Mouse (Mus musculus) CH12.LX (cell line): ENCODE results near the gene Pcna. TPM values are rescaled to one million over a fixed set of nuclear protein-coding genes. Genes with fewer than 3 reads are reported as not detected.

Experiments
- DNase-seq: peaks from one replicate; pipeline ENCODE4 v3.0.0-alpha.2; 2013; ENCODE audit errors: extremely low read depth
- H3K27ac ChIP-seq: 2 replicates; pipeline ENCODE4 v1.5.1; 2012; ENCODE audit warnings: low read depth, mild to moderate bottlenecking, control low read depth, moderate library complexity; ENCODE audit not compliant: insufficient read depth
- H3K27me3 ChIP-seq: replicated peaks from 2 replicates; pipeline ENCODE3; 2012; ENCODE audit warnings: inconsistent platforms
- H3K36me3 ChIP-seq, 2 experiments: replicated peaks in 1 of 2; 2 replicates each; pipeline versions ENCODE3 to v1.6.1; 2012; ENCODE audit warnings: inconsistent platforms in 1 of 2, low read length in 1 of 2, mild to moderate bottlenecking in 1 of 2, mixed read lengths in 1 of 2, moderate library complexity in 1 of 2; ENCODE audit not compliant: control insufficient read depth in 1 of 2, insufficient read depth in 1 of 2
- H3K4me1 ChIP-seq, 2 experiments: 2 replicates each; pipeline ENCODE4 v1.6.1; 2012; ENCODE audit warnings: inconsistent platforms in 1 of 2, moderate library complexity in 1 of 2; ENCODE audit not compliant: insufficient read depth in 2 of 2, control insufficient read depth in 1 of 2
- H3K4me2 ChIP-seq: 2 replicates; pipeline ENCODE4 v1.6.1; 2012; ENCODE audit warnings: low read depth, mild to moderate bottlenecking, control low read depth; ENCODE audit not compliant: poor library complexity, insufficient read depth, severe bottlenecking
- H3K4me3 ChIP-seq, 3 experiments: fragments of 150-350 bp in 1 of 3; sonication (generic) in 1 of 3; replicated peaks in 1 of 3; 2 replicates each; pipeline versions ENCODE3 to v1.5.1; 2011 to 2012; ENCODE audit warnings: low read depth in 2 of 3, low read length in 2 of 3, mild to moderate bottlenecking in 2 of 3, moderate library complexity in 2 of 3, control low read depth in 1 of 3, improper control_type of control experiment in 1 of 3, inconsistent platforms in 1 of 3, mixed read lengths in 1 of 3; ENCODE audit not compliant: poor library complexity in 1 of 3
- H3K79me2 ChIP-seq: replicated peaks from 2 replicates; pipeline ENCODE4 v1.6.1; 2012; ENCODE audit warnings: mild to moderate bottlenecking, moderate library complexity; ENCODE audit not compliant: control insufficient read depth, poor library complexity, insufficient read depth, severe bottlenecking; ENCODE audit errors: extremely low read depth
- H3K9ac ChIP-seq: 2 replicates; pipeline ENCODE4 v1.6.1; 2012; ENCODE audit warnings: low read depth, mild to moderate bottlenecking, control low read depth, moderate library complexity; ENCODE audit not compliant: insufficient read depth
- H3K9me3 ChIP-seq: replicated peaks from 2 replicates; pipeline ENCODE3; 2012; ENCODE audit warnings: low read length, inconsistent platforms, mixed read lengths
- BHLHE40 ChIP-seq: IDR thresholded peaks from 2 replicates; pipeline ENCODE4 v1.6.1; 2011; ENCODE audit warnings: mild to moderate bottlenecking, low read depth, low read length, improper control_type of control experiment
- CHD1 ChIP-seq: IDR thresholded peaks from 2 replicates; pipeline ENCODE4 v1.6.1; 2012; ENCODE audit warnings: low read depth, low read length, improper control_type of control experiment, inconsistent platforms
- CHD2 ChIP-seq: IDR thresholded peaks from 2 replicates; pipeline ENCODE4 v1.6.1; 2011; ENCODE audit warnings: low read length, improper control_type of control experiment
- EP300 ChIP-seq: IDR thresholded peaks from 2 replicates; pipeline ENCODE4 v1.6.1; 2011; ENCODE audit warnings: low read length, improper control_type of control experiment
- HCFC1 ChIP-seq: IDR thresholded peaks from 2 replicates; pipeline ENCODE4 v1.6.1; 2012; ENCODE audit warnings: low read depth, mild to moderate bottlenecking, inconsistent platforms, low read length, improper control_type of control experiment
- IRF4 ChIP-seq: IDR thresholded peaks from 2 replicates; pipeline ENCODE4 v1.6.1; 2014; ENCODE audit warnings: low read depth, mild to moderate bottlenecking, inconsistent platforms, low read length, improper control_type of control experiment
- JUN ChIP-seq: IDR thresholded peaks from 2 replicates; pipeline ENCODE4 v1.6.1; 2011; ENCODE audit warnings: low read depth, mild to moderate bottlenecking, low read length, improper control_type of control experiment, moderate library complexity; ENCODE audit not compliant: insufficient read depth
- KAT2A ChIP-seq: IDR thresholded peaks from 2 replicates; pipeline ENCODE4 v1.6.1; 2012; ENCODE audit warnings: low read length, improper control_type of control experiment, inconsistent platforms; ENCODE audit not compliant: insufficient replicate concordance
- MAFK ChIP-seq: IDR thresholded peaks from 2 replicates; pipeline ENCODE4 v1.6.1; 2011; ENCODE audit warnings: low read length, improper control_type of control experiment; ENCODE audit not compliant: insufficient replicate concordance
- MAX ChIP-seq: IDR thresholded peaks from 2 replicates; pipeline ENCODE4 v1.6.1; 2011; ENCODE audit warnings: low read length, improper control_type of control experiment
- MAZ ChIP-seq: IDR thresholded peaks from 2 replicates; pipeline ENCODE4 v1.6.1; 2012; ENCODE audit warnings: low read depth, mild to moderate bottlenecking, inconsistent platforms, low read length, improper control_type of control experiment, moderate library complexity
- MEF2A ChIP-seq: IDR thresholded peaks from 2 replicates; pipeline ENCODE4 v1.6.1; 2014; ENCODE audit warnings: low read depth, mild to moderate bottlenecking, inconsistent platforms, low read length, improper control_type of control experiment, borderline replicate concordance
- MYC ChIP-seq: IDR thresholded peaks from 2 replicates; pipeline ENCODE4 v1.6.1; 2011; ENCODE audit warnings: low read depth, mild to moderate bottlenecking, improper control_type of control experiment, low read length
- NRF1 ChIP-seq: IDR thresholded peaks from 2 replicates; pipeline ENCODE4 v1.6.1; 2014; ENCODE audit warnings: low read depth, mild to moderate bottlenecking, inconsistent platforms, low read length, improper control_type of control experiment, moderate library complexity
- POLR2A ChIP-seq: IDR thresholded peaks from 2 replicates; pipeline ENCODE4 v1.6.1; 2011; ENCODE audit warnings: low read depth, mild to moderate bottlenecking, improper control_type of control experiment, low read length
- POLR2AphosphoS2 ChIP-seq: IDR thresholded peaks from 2 replicates; pipeline ENCODE4 v1.6.1; 2011; ENCODE audit warnings: low read depth, low read length, improper control_type of control experiment
- SIN3A ChIP-seq: IDR thresholded peaks from 2 replicates; pipeline ENCODE4 v1.6.1; 2012; ENCODE audit warnings: low read length, improper control_type of control experiment, inconsistent platforms
- SMC3 ChIP-seq: IDR thresholded peaks from 2 replicates; pipeline ENCODE4 v1.6.1; 2011; ENCODE audit warnings: low read depth, low read length, improper control_type of control experiment
- TBP ChIP-seq: conservative IDR thresholded peaks from 2 replicates; pipeline ENCODE4 v1.6.1; 2011; ENCODE audit warnings: low read depth, low read length, improper control_type of control experiment
- TCF12 ChIP-seq: IDR thresholded peaks from 2 replicates; pipeline ENCODE4 v1.6.1; 2014; ENCODE audit warnings: low read depth, mild to moderate bottlenecking, inconsistent platforms, low read length, improper control_type of control experiment
- UBTF ChIP-seq: IDR thresholded peaks from 2 replicates; pipeline ENCODE4 v1.6.1; 2012; ENCODE audit warnings: low read depth, mild to moderate bottlenecking, inconsistent platforms, low read length, improper control_type of control experiment, moderate library complexity
- ZC3H11A ChIP-seq: IDR thresholded peaks from 2 replicates; pipeline ENCODE4 v1.6.1; 2012; ENCODE audit warnings: low read depth, mild to moderate bottlenecking, inconsistent platforms, low read length, improper control_type of control experiment
- dilution Hi-C: fragments of 300-500 bp; cut with MboI; formaldehyde crosslinking; loops from 2 replicates; pipeline ENCODE4 v1.14.3; 2020; ENCODE audit warnings: low sequenced_read_pairs; ENCODE audit not compliant: extremely low pct_unique_long_range_greater_than_20kb, extremely low pct_ligation_motif_present
- in situ Hi-C: fragments of 300-500 bp; cut with MboI; formaldehyde crosslinking; loops from 3 replicates; pipeline ENCODE4 v1.14.3; 2019; ENCODE audit warnings: low sequenced_read_pairs, low pct_ligation_motif_present, low pct_unique_long_range_greater_than_20kb, mixed read lengths
- polyA plus RNA-seq: library from polyadenylated mRNA; unstranded; fragments of >175 nt; gene quantifications from 2 replicates; pipeline ENCODE4 v1.2.1, GENCODE M21; 2012; ENCODE audit warnings: low read depth; ENCODE audit not compliant: insufficient read length
- total RNA-seq, 2 experiments: library from RNA; depleted of rRNA; stranded (reverse); fragments of 300-350 nt in 1 of 2; fragments of >200 nt in 1 of 2; gene quantifications; 2 replicates each; pipeline ENCODE4 v1.2.3; 2012 to 2014

The Pcna gene
- total and polyA plus RNA-seq, 3 experiments: 354 to 839 (median 550) TPM

GRCm38 (mm10) chr2:132278273-132278853, 25.2 kb upstream of the Pcna start:
- Histone ChIP-seq H3K36me3 (peaks cover 0 to 16% of the 10 kb centered on the region in 2 experiments), H3K9ac (no peak overlapping the region), H3K27me3 (no peaks in the 10 kb centered on the region), H3K79me2 (peaks cover 16% of the 10 kb centered on the region), H3K4me1 (peaks cover 23 to 57% of the 10 kb centered on the region in 2 experiments), H3K4me2 (no peak overlapping the region), H3K4me3 (no peak overlapping the region), H3K9me3 (no peaks in the 10 kb centered on the region), H3K27ac (no peak overlapping the region)
- dilution Hi-C loops (no loop called here), in situ Hi-C loops (no loop called here)
- no peak for DNase-seq
- TF ChIP-seq MAZ: no peak
- TF ChIP-seq IRF4: no peak
- no peak for TF ChIP-seq EP300
- no peak for TF ChIP-seq MEF2A
- TF ChIP-seq MYC: no peak
- no peak for TF ChIP-seq HCFC1
- no peak for TF ChIP-seq ZC3H11A
- no peak for TF ChIP-seq SMC3
- no peak for TF ChIP-seq NRF1
- no peak for TF ChIP-seq JUN
- no peak for TF ChIP-seq TCF12
- TF ChIP-seq CHD2: no peak

- dilution Hi-C loops (no loop called here), in situ Hi-C loops (no loop called here)
- Histone ChIP-seq H3K9me3 (no peaks in the 10 kb centered on the region), H3K9ac (no peak overlapping the region), H3K36me3 (peaks cover 0 to 27% of the 10 kb centered on the region in 2 experiments), H3K4me1 (peaks cover 11 to 51% of the 10 kb centered on the region in 2 experiments; a peak in 3 of 4 replicates), H3K4me2 (no peak overlapping the region), H3K4me3 (no peak overlapping the region), H3K79me2 (peaks cover 25% of the 10 kb centered on the region), H3K27ac (no peak overlapping the region), H3K27me3 (no peaks in the 10 kb centered on the region)
- DNase-seq: no peak
- TF ChIP-seq MAX: no peak
- TF ChIP-seq ZC3H11A: no peak
- TF ChIP-seq TBP: no peak
- no peak for TF ChIP-seq NRF1
- no peak for TF ChIP-seq POLR2A
- TF ChIP-seq MAFK: no peak
- no peak for TF ChIP-seq MEF2A
- TF ChIP-seq SIN3A: no peak
- no peak for TF ChIP-seq POLR2AphosphoS2
- TF ChIP-seq BHLHE40: no peak
- TF ChIP-seq UBTF: no peak
- TF ChIP-seq CHD1: no peak
- TF ChIP-seq KAT2A: no peak
Measured at GRCm38 (mm10) chr2:132276249-132276648, 23.1 kb upstream of the Pcna start.
